20 mouse cellular contexts compared by ENCODE assay signal in genomic region chr17:28404301-28404700, GRCm38 (mm10). TPM values are rescaled to one million over a fixed set of nuclear protein-coding genes. Genes with fewer than 3 reads are reported as not detected.
"Had no signal": no experiment of that assay in that cellular context is flagged by ENCODE, and none has a peak within 500 bp of the region (broad histone marks: within the 10 kb centered on the region; RNA-seq: fewer than 3 reads in every experiment).

No protein-coding gene starts in this region.

- H3K9me3 ChIP-seq: limb, embryonic 10.5 days; liver, embryonic 13.5 days; lung, embryonic 15.5 days; neural tube, embryonic 15.5 days had no signal

- H3K4me1 ChIP-seq: lung, embryonic 15.5 days; midbrain, embryonic 12.5 days; neural tube, embryonic 15.5 days had no signal

- H3K9ac ChIP-seq: liver, embryonic 13.5 days; lung, embryonic 15.5 days; midbrain, embryonic 12.5 days; neural tube, embryonic 15.5 days had no signal

- ATAC-seq: intestine, postnatal 0 days had no signal

- DNase-seq: kidney, adult 9 months; kidney, postnatal 10 days; kidney, postnatal 4 days; liver, embryonic 13.5 days; lung, postnatal 14 days; right cerebral cortex, postnatal 4 days; spleen, adult 18-20 months; thymus, adult 2 months; thymus, postnatal 25 days had no signal

- H3K27me3 ChIP-seq: liver, embryonic 13.5 days; lung, embryonic 15.5 days; midbrain, embryonic 12.5 days; neural tube, embryonic 15.5 days had no signal

- H3K4me2 ChIP-seq: liver, embryonic 13.5 days; lung, embryonic 15.5 days; midbrain, embryonic 12.5 days; neural tube, embryonic 15.5 days had no signal

- H3K27ac ChIP-seq: layer of hippocampus, adult 2 months; left cerebral cortex, adult 2 months; limb, embryonic 10.5 days; liver, embryonic 13.5 days; lung, embryonic 15.5 days; macrophage; midbrain, embryonic 12.5 days; neural tube, embryonic 15.5 days had no signal

- H3K4me3 ChIP-seq: layer of hippocampus, adult 2 months; left cerebral cortex, adult 2 months; limb, embryonic 10.5 days; liver, embryonic 13.5 days; lung, embryonic 15.5 days; midbrain, embryonic 12.5 days; myocyte; neural tube, embryonic 15.5 days had no signal

RNA-seq across cellular contexts. Expression of gene Tulp1, which starts 39.3 kb away (rescaled TPM):
- total RNA-seq: layer of hippocampus, adult 2 months; layer of hippocampus, postnatal 14 days; left cerebral cortex, adult 2 months; megakaryocyte-erythroid progenitor cell, adult 5-6 weeks had no signal
- polyA plus RNA-seq: macrophage, myocyte had no signal

RNA-seq across cellular contexts. Expression of gene Tead3, which starts 53.7 kb away (rescaled TPM):
- polyA plus RNA-seq: macrophage had no signal
